Mouse (Mus musculus): ENCODE measurements around the gene Ccdc107. TPM values are rescaled to one million over a fixed set of nuclear protein-coding genes. Genes with fewer than 3 reads are reported as not detected.

Gene Ccdc107
- total and polyA plus RNA-seq, 3 experiments: 30.5 to 63.1 (median 33.4) TPM

DNA sequence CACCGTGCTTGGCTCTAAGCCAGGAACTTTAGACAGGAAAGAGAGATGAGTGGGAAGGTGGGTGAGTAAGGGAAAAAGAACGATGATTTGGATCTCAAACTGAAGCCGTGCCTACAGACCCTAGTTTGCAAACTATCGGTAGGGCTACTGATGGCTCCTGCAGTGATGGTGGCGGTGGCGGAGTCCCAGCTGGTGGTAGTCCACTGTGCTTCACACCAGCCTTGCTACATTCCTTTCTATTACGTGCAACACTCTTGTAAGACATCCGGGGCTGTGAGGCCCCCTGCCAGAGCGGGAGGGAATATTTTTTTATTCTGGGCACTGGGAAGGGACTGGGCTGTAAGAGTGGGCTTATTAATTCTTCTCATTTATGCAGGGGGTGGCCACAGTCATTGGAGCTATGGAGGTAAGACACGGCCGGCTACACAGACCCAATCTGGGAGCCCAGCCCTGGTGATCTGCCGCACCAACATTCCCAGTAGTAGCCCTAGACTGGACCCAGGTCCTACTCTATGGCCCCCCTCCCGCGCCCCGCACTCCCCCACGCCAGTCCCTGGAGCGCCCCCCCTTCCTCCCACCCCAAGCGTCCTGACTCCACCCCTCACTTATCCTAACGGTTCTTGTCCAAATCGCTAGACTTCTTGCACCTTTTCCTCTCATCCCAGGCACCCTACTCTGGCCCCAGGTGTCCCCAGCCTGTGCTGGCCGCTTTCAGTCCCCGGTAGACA is 15.4 kb downstream of the Ccdc107 start:
- no peak overlapping the region for H3K4me3 ChIP-seq (replicated peaks in 1 of 3; ENCODE audit: low read depth in 2 of 3, low read length in 2 of 3, poor library complexity in 1 of 3)
- dilution Hi-C loops (cut with MboI; ENCODE audit: extremely low pct_ligation_motif_present, extremely low pct_unique_long_range_greater_than_20kb, low sequenced_read_pairs) (no loop called here), in situ Hi-C loops (cut with MboI; ENCODE audit: low pct_ligation_motif_present, low pct_unique_long_range_greater_than_20kb, low sequenced_read_pairs) (no loop called here)
- peak overlapping the region; percentile 18; the same call in 1 of the 2 replicates for H3K4me2 ChIP-seq (ENCODE audit: insufficient read depth, low read depth, poor library complexity, severe bottlenecking)
- no peak overlapping the region for H3K9ac ChIP-seq (ENCODE audit: insufficient read depth, low read depth)
- H3K4me1 ChIP-seq (ENCODE audit: control insufficient read depth in 1 of 2, insufficient read depth in 2 of 2): no peaks in the 10 kb centered on the region
- no peaks in the 10 kb centered on the region for H3K79me2 ChIP-seq (replicated peaks; ENCODE audit: control insufficient read depth, extremely low read depth, insufficient read depth, poor library complexity, severe bottlenecking)
- no peak for DNase-seq (ENCODE audit: extremely low read depth)
- no peak overlapping the region for H3K27ac ChIP-seq (ENCODE audit: insufficient read depth, low read depth)
- no peaks in the 10 kb centered on the region for H3K36me3 ChIP-seq (replicated peaks in 1 of 2; ENCODE audit: control insufficient read depth in 1 of 2, insufficient read depth in 1 of 2, low read length in 1 of 2)
- TF ChIP-seq POLR2AphosphoS2 (IDR thresholded peaks at IDR 0.05; ENCODE audit: low read depth, low read length) (no peak), GABPA (IDR thresholded peaks at IDR 0.05; ENCODE audit: insufficient replicate concordance, low read depth, low read length) (no peak), MAX (IDR thresholded peaks at IDR 0.05; ENCODE audit: low read length) (no peak), RCOR1 (conservative IDR thresholded peaks at IDR 0.05; ENCODE audit: low read depth, low read length) (no peak), JUND (conservative IDR thresholded peaks at IDR 0.05; ENCODE audit: low read depth, low read length) (no peak), ZMIZ1 (IDR thresholded peaks at IDR 0.05; ENCODE audit: low read depth, low read length) (no peak), SMC3 (IDR thresholded peaks at IDR 0.05; ENCODE audit: low read depth, low read length) (no peak), ETS1 (conservative IDR thresholded peaks at IDR 0.05; ENCODE audit: low read depth, low read length) (no peak), IRF4 (IDR thresholded peaks at IDR 0.05; ENCODE audit: low read depth, low read length) (no peak), JUN (IDR thresholded peaks at IDR 0.05; ENCODE audit: insufficient read depth, low read depth, low read length) (no peak), CHD1 (IDR thresholded peaks at IDR 0.05; ENCODE audit: low read depth, low read length) (no peak), MXI1 (IDR thresholded peaks at IDR 0.05; ENCODE audit: low read depth, low read length) (no peak), BHLHE40 (IDR thresholded peaks at IDR 0.05; ENCODE audit: low read depth, low read length) (no peak), EP300 (IDR thresholded peaks at IDR 0.05; ENCODE audit: low read length) (no peak), ZKSCAN1 (IDR thresholded peaks at IDR 0.05; ENCODE audit: borderline replicate concordance, low read depth, low read length) (no peak), E2F4 (IDR thresholded peaks at IDR 0.05; ENCODE audit: insufficient replicate concordance, low read depth, low read length) (no peak), MAFK (IDR thresholded peaks at IDR 0.05; ENCODE audit: insufficient replicate concordance, low read length) (no peak), MAZ (IDR thresholded peaks at IDR 0.05; ENCODE audit: low read depth, low read length) (no peak), POLR2A (IDR thresholded peaks at IDR 0.05; ENCODE audit: low read depth, low read length) (no peak)
- H3K27me3 ChIP-seq (replicated peaks): peaks cover 88% of the 10 kb centered on the region
- H3K9me3 ChIP-seq (replicated peaks; ENCODE audit: low read length): no peaks in the 10 kb centered on the region

DNA sequence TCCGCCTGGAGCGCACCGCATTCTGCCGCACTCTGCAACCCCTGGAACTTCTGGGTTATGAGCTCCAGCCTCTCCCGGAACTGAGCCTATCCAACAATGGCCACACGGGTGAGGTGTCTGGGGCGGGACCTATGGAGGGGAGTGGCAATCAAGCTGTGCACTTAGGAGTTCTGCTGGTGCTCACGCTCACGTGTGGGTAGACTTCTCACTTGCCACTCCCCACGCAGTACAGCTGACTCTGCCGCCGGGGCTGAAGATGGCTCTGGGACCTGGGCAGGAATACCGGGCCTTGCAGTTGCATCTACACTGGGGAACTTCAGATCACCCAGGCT is 15.9 kb downstream of the Ccdc107 start:
- H3K27me3 ChIP-seq (replicated peaks): peaks cover 88% of the 10 kb centered on the region
- no peaks in the 10 kb centered on the region for H3K4me1 ChIP-seq (ENCODE audit: control insufficient read depth in 1 of 2, insufficient read depth in 2 of 2)
- TF ChIP-seq MXI1 (IDR thresholded peaks at IDR 0.05; ENCODE audit: low read depth, low read length) (no peak), ZMIZ1 (IDR thresholded peaks at IDR 0.05; ENCODE audit: low read depth, low read length) (no peak), TBP (conservative IDR thresholded peaks at IDR 0.05; ENCODE audit: low read depth, low read length) (no peak), TCF12 (IDR thresholded peaks at IDR 0.05; ENCODE audit: low read depth, low read length) (no peak), ZNF384 (IDR thresholded peaks at IDR 0.05; ENCODE audit: low read depth, low read length) (no peak), RCOR1 (conservative IDR thresholded peaks at IDR 0.05; ENCODE audit: low read depth, low read length) (no peak), JUND (conservative IDR thresholded peaks at IDR 0.05; ENCODE audit: low read depth, low read length) (no peak), SMC3 (IDR thresholded peaks at IDR 0.05; ENCODE audit: low read depth, low read length) (no peak), NELFE (IDR thresholded peaks at IDR 0.05; ENCODE audit: low read depth, low read length) (no peak), CTCF (conservative IDR thresholded peaks at IDR 0.05 in 1 of 2, IDR thresholded peaks at IDR 0.05 in 1 of 2; ENCODE audit: low read depth in 2 of 2, low read length in 2 of 2) (no peak), IRF4 (IDR thresholded peaks at IDR 0.05; ENCODE audit: low read depth, low read length) (no peak), UBTF (IDR thresholded peaks at IDR 0.05; ENCODE audit: low read depth, low read length) (no peak), MAX (IDR thresholded peaks at IDR 0.05; ENCODE audit: low read length) (no peak), JUN (IDR thresholded peaks at IDR 0.05; ENCODE audit: insufficient read depth, low read depth, low read length) (no peak), MAZ (IDR thresholded peaks at IDR 0.05; ENCODE audit: low read depth, low read length) (no peak), PAX5 (IDR thresholded peaks at IDR 0.05; ENCODE audit: low read length) (no peak), NRF1 (IDR thresholded peaks at IDR 0.05; ENCODE audit: low read depth, low read length) (no peak), POLR2AphosphoS2 (IDR thresholded peaks at IDR 0.05; ENCODE audit: low read depth, low read length) (no peak), POLR2A (IDR thresholded peaks at IDR 0.05; ENCODE audit: low read depth, low read length) (no peak)
- no peaks in the 10 kb centered on the region for H3K36me3 ChIP-seq (replicated peaks in 1 of 2; ENCODE audit: control insufficient read depth in 1 of 2, insufficient read depth in 1 of 2, low read length in 1 of 2)
- no peak overlapping the region for H3K27ac ChIP-seq (ENCODE audit: insufficient read depth, low read depth)
- no peak overlapping the region for H3K9ac ChIP-seq (ENCODE audit: insufficient read depth, low read depth)
- dilution Hi-C loops (cut with MboI; ENCODE audit: extremely low pct_ligation_motif_present, extremely low pct_unique_long_range_greater_than_20kb, low sequenced_read_pairs): no loop called here
- DNase-seq (ENCODE audit: extremely low read depth): no peak
- peak overlapping the region; percentile 18; the same call in 1 of the 2 replicates for H3K4me2 ChIP-seq (ENCODE audit: insufficient read depth, low read depth, poor library complexity, severe bottlenecking)
- in situ Hi-C loops (cut with MboI; ENCODE audit: low pct_ligation_motif_present, low pct_unique_long_range_greater_than_20kb, low sequenced_read_pairs): no loop called here
- no peaks in the 10 kb centered on the region for H3K79me2 ChIP-seq (replicated peaks; ENCODE audit: control insufficient read depth, extremely low read depth, insufficient read depth, poor library complexity, severe bottlenecking)
- no peak overlapping the region for H3K4me3 ChIP-seq (replicated peaks in 1 of 3; ENCODE audit: low read depth in 2 of 3, low read length in 2 of 3, poor library complexity in 1 of 3)
- no peaks in the 10 kb centered on the region for H3K9me3 ChIP-seq (replicated peaks; ENCODE audit: low read length)
